Mouse (Mus musculus) layer of hippocampus, adult 2 months (tissue): ENCODE measurements around the gene Kcnj8. TPM values are rescaled to one million over a fixed set of nuclear protein-coding genes. Genes with fewer than 3 reads are reported as not detected.

Experiments used
- DNase-seq, 2 experiments: peaks; one replicate each; pipeline ENCODE4 v3.0.0; 2022; ENCODE audit warnings: low spot score in 2 of 2
- H3K27ac ChIP-seq: fragments of 200-600 bp; 2 replicates; pipeline ENCODE4 v1.8.1; 2022
- H3K4me3 ChIP-seq: fragments of 200-600 bp; 2 replicates; pipeline ENCODE4 v1.8.1; 2022; ENCODE audit warnings: mild to moderate bottlenecking
- CTCF ChIP-seq: fragments of 200-600 bp; conservative IDR thresholded peaks from 2 replicates; pipeline ENCODE4 v1.8.1; 2022; ENCODE audit warnings: antibody characterized with exemption, mild to moderate bottlenecking, moderate library complexity
- total RNA-seq, 2 experiments: library from RNA; stranded (reverse); gene quantifications; 2 replicates each; pipeline ENCODE4 v1.2.3; 2021

Kcnj8 gene
- total RNA-seq, 2 experiments from 2014 or later: 1.7 to 2.3 TPM

- no peak for DNase-seq
- no peak for TF ChIP-seq CTCF
- Histone ChIP-seq H3K27ac (no peak overlapping the region), H3K4me3 (no peak overlapping the region)
Observed at GRCm38 (mm10) chr6:142568713-142569357, 2.6 kb downstream of the Kcnj8 start.

GRCm38 (mm10) chr6:142567452-142567851 is 4.0 kb downstream of the Kcnj8 start:
- no peak overlapping the region for H3K27ac ChIP-seq
- no peak for DNase-seq
- no peak overlapping the region for H3K4me3 ChIP-seq
- no peak for TF ChIP-seq CTCF

DNA sequence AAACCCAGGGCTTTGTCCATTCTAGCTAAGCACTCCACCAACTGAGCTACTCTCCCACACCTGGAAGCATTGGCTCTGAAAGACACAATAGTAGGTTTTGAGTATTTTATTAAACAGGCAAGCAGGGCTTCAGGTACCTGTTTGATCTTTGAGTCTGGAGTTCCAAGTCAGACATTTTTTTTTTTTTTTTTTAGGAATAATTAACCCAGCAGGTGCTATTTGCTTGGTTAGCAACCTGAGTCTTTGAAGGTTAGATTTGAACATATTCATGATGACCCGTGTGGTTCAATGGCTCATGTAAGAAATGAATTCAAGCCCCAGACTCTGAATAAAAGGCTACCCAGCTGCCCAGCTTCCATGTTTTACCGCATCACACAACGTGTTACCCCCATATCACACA is 6.7 kb downstream of the Kcnj8 start:
- no peak for DNase-seq
- no peak for TF ChIP-seq CTCF
- Histone ChIP-seq H3K27ac (no peak overlapping the region), H3K4me3 (no peak overlapping the region)

- Histone ChIP-seq H3K4me3 (no peak overlapping the region), H3K27ac (no peak overlapping the region)
- no peak for TF ChIP-seq CTCF
- no peak for DNase-seq
Observed at GRCm38 (mm10) chr6:142561151-142561550, 10.3 kb downstream of the Kcnj8 start.

GRCm38 (mm10) chr6:142558772-142559679 is 12.4 kb downstream of the Kcnj8 start:
- DNase-seq: no peak
- TF ChIP-seq CTCF: no peak
- Histone ChIP-seq H3K27ac (no peak overlapping the region), H3K4me3 (no peak overlapping the region)

DNA sequence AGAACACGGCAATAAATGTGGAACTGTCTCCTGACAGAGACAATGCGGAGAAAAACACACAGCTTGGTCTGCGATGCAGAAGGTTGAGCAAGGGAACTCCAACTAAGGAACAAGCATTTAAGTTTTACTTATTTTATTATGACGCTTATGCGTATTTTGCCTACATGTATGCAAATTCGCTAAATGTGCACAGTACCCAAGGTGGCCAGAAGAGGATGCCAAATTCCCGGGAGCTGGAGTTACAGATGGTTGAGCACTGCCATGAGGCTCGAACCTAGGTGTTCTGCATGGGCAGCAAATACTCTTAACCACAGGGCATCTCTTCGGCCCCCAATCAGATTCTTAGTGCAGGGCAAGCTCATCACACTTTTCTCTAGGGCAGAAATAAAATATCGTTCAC is 13.3 kb downstream of the Kcnj8 start:
- no peak for DNase-seq
- Histone ChIP-seq H3K27ac (no peak overlapping the region), H3K4me3 (no peak overlapping the region)
- TF ChIP-seq CTCF: peak; percentile 69

GRCm38 (mm10) chr6:142555988-142556387 is 15.4 kb downstream of the Kcnj8 start:
- no peak for TF ChIP-seq CTCF
- Histone ChIP-seq H3K4me3 (no peak overlapping the region), H3K27ac (no peak overlapping the region)
- DNase-seq: no peak

DNA sequence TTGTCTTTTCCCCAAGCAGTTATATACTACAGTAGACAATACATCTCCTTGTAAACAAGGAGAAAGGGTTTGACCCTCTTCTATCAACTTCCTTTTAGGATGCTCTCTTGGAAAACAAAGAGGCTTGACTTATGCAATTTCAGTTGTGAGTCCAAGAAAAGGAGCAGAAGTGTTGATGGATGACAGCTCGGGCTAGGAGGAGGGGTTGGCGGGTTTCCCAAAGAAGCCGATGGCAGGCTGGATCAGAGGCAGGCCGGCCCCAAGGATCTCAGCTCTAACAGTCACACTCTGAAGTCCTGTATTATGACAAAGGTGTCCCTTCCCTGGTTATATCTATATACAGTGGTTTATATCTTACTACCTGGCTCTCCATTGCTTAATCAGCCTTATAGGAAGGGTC is 19.9 kb downstream of the Kcnj8 start:
- H3K4me3 ChIP-seq: no peak overlapping the region
- H3K27ac ChIP-seq: no peak overlapping the region
- no peak for TF ChIP-seq CTCF
- no peak for DNase-seq

DNA sequence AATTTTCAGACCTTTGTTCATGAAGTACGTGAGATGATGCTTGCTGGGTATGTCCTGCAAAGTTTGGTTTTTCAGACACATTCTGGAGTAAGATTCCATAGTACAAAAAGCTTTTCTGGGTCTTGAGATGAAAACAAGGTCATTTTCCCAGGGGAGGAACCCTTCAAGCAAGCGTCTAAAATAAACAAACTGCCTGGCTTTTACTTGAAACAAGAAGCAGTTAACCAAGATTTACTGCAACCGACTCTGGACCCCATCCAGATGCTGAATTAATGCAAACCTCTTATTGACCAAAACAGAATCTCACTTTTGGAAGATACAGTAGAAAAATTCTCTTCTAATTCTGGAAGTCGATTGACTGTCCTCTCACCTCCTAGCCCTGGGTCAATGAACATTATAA is 20.5 kb downstream of the Kcnj8 start:
- Histone ChIP-seq H3K4me3 (no peak overlapping the region), H3K27ac (no peak overlapping the region)
- no peak for DNase-seq
- TF ChIP-seq CTCF: no peak

GRCm38 (mm10) chr6:142548377-142548776 is 23.0 kb downstream of the Kcnj8 start:
- no peak overlapping the region for H3K4me3 ChIP-seq
- no peak overlapping the region for H3K27ac ChIP-seq
- no peak for DNase-seq
- TF ChIP-seq CTCF: no peak

- TF ChIP-seq CTCF: no peak
- no peak overlapping the region for H3K27ac ChIP-seq
- H3K4me3 ChIP-seq: no peak overlapping the region
- DNase-seq: no peak
Observed at GRCm38 (mm10) chr6:142545132-142545531, 26.3 kb downstream of the Kcnj8 start.

- H3K27ac ChIP-seq: no peak overlapping the region
- no peak for DNase-seq
- TF ChIP-seq CTCF: no peak
- no peak overlapping the region for H3K4me3 ChIP-seq
Observed at GRCm38 (mm10) chr6:142543648-142544047, 27.8 kb downstream of the Kcnj8 start.

GRCm38 (mm10) chr6:142542800-142543175 is 28.6 kb downstream of the Kcnj8 start:
- no peak for TF ChIP-seq CTCF
- no peak overlapping the region for H3K27ac ChIP-seq
- DNase-seq: no peak
- no peak overlapping the region for H3K4me3 ChIP-seq
